Mouse (Mus musculus) heart, embryonic 11.5 days (tissue): ENCODE data around the gene Zpbp2. TPM values are rescaled to one million over a fixed set of nuclear protein-coding genes. Genes with fewer than 3 reads are reported as not detected.

Source experiments
- ATAC-seq: fragments of 200-750 bp; cut with Nextera tagmentation; replicated peaks from 2 replicates; pipeline ENCODE4 v1.8.0; 2017; ENCODE audit warnings: moderate library complexity; ENCODE audit not compliant: insufficient number of reproducible peaks, low FRiP score, low TSS enrichment
- H3K27ac ChIP-seq: fragments of 300-500 bp; sonication (generic); 2 replicates; pipeline ENCODE4 v1.5.1; 2014; ENCODE audit warnings: mild to moderate bottlenecking, low read depth, low read length
- H3K27me3 ChIP-seq: fragments of 300-500 bp; sonication (generic); 2 replicates; pipeline ENCODE4 v1.6.1; 2014; ENCODE audit warnings: mild to moderate bottlenecking, low read length, mixed read lengths; ENCODE audit not compliant: control insufficient read depth, insufficient read depth
- H3K36me3 ChIP-seq: fragments of 300-500 bp; sonication (generic); 2 replicates; pipeline ENCODE4 v1.6.1; 2014; ENCODE audit warnings: mild to moderate bottlenecking, low read length, moderate library complexity, mixed read lengths; ENCODE audit not compliant: control insufficient read depth, insufficient read depth
- H3K4me1 ChIP-seq: fragments of 300-500 bp; sonication (generic); 2 replicates; pipeline ENCODE4 v1.6.1; 2014; ENCODE audit warnings: low read length; ENCODE audit not compliant: control insufficient read depth, insufficient read depth
- H3K4me2 ChIP-seq: fragments of 300-500 bp; sonication (generic); 2 replicates; pipeline ENCODE4 v1.6.1; 2014; ENCODE audit warnings: mild to moderate bottlenecking, moderate library complexity
- H3K4me3 ChIP-seq: fragments of 300-500 bp; sonication (generic); 2 replicates; pipeline ENCODE4 v1.5.1; 2014; ENCODE audit warnings: low read depth, low read length
- H3K9ac ChIP-seq: fragments of 300-500 bp; sonication (generic); 2 replicates; pipeline ENCODE4 v1.6.1; 2014; ENCODE audit warnings: mild to moderate bottlenecking, low read depth, low read length, moderate library complexity
- H3K9me3 ChIP-seq: fragments of 300-500 bp; sonication (generic); replicated peaks from 2 replicates; pipeline ENCODE4 v1.6.1; 2016; ENCODE audit warnings: low read length; ENCODE audit not compliant: control insufficient read depth
- WGBS: fragments of 180-500 bp; shearing (Covaris S2); extraction: QIAGEN DNeasy Blood & Tissue Kit; methylation state at CpG from one replicate; pipeline ENCODE4 v1.1.7; 2014; ENCODE audit not compliant: insufficient replicate concordance; 5-methylcytosine and 5-hydroxymethylcytosine counted together
- polyA plus RNA-seq: library from polyadenylated mRNA; unstranded; fragments of >200 nt; fragmentation: Nextera tagmentation; extraction: Ambion mirVana; gene quantifications from 2 replicates; pipeline ENCODE4 v1.2.1, GENCODE M21; 2014

Gene Zpbp2
- polyA plus RNA-seq, 1 experiment from 2014 or later, result 0.33 TPM

DNA sequence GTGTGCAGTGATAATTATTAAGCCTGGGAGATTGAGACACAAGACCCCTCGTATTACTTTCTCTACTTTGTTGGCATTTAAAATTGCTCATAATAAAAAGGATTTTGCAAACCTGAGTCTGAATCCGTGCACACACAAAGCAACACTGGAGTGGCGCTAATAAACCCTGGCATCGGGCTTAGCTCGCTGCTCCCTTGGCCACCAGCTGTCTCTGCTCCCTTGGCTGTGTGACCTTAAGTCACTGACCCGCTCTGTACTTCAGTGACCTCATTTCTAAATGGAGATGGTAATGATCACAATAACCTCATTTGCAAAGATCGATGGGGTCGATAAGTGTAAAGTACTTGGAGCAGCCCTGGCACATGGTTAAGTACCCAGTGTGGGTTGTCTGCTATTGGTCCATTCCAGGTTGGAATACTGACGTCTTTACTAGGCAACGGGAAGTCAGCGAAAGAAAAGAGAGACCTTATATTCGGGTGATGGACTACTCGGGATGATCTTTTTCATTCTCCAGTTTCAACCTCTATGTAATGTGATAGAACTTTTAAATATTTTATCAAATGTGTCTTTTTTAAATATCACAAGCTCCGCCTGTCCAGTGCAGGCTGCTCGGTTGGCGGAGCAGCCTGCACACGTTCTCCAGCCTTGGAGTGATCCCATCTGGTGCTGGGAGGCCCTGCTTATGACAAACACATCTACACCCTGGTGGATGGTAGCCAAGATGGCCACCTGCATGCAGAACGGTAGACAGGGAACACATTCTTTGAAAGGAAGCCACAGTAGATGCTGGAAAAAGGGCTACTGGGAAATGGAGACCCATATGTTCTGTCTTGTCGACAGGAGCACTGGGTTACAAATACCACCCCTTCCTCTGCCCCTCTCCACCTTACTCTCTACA is 39.9 kb downstream of the Zpbp2 start:
- WGBS, result 78% methylated on average over 19 of the region's 19 CpGs
- no peak overlapping the region for H3K27ac ChIP-seq
- no peaks in the 10 kb centered on the region for H3K27me3 ChIP-seq
- no peak overlapping the region for H3K4me2 ChIP-seq
- no peak for ATAC-seq
- H3K9ac ChIP-seq, result no peak overlapping the region
- no peaks in the 10 kb centered on the region for H3K36me3 ChIP-seq
- H3K4me1 ChIP-seq, result peaks cover 33% of the 10 kb centered on the region
- H3K4me3 ChIP-seq, result no peak overlapping the region
- no peaks in the 10 kb centered on the region for H3K9me3 ChIP-seq

DNA sequence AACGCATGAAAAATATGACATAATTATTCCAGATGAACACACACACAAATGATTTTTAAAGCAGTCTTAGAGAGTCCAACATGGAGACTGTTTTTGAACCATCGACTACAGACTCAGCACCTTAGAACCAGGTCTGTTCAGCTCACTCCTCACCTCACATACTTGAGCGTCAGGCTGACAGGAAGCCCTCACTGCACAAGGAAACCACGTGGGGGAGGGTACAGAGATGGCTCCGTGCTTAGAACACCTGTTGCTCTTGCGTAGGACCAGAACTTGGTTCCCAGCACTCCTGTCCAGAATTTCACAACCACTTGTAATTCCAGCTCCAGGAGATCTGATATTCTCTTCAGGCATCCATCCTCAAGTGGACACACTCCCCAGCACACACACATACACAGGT is 44.1 kb downstream of the Zpbp2 start:
- Histone ChIP-seq H3K36me3 (no peaks in the 10 kb centered on the region), H3K4me2 (no peak overlapping the region), H3K4me3 (no peak overlapping the region), H3K9ac (no peak overlapping the region), H3K9me3 (no peaks in the 10 kb centered on the region), H3K27ac (no peak overlapping the region), H3K4me1 (peaks cover 15% of the 10 kb centered on the region), H3K27me3 (peaks cover 20% of the 10 kb centered on the region; the same call in 1 of the 2 replicates)
- 76% methylated on average over 6 of the region's 6 CpGs for WGBS
- ATAC-seq, result no peak

DNA sequence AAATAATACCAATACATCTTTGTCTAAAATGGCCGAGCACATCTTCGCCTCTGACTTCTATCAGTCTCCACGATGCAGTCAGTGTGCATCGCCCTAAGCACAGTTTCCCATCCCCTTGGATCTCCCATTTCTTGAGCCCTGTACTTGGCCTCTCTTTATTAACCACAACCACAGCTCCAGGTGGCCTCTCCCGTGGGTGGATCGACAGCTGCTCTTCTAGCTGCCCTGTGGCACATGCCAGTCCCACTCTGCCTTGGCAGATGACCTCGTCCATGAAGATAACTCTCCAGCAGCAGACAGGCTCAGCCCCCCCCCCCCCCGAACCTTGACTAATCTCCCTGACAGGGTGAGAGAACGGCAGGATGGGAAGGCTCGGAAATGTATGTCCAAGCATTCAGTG is 44.6 kb downstream of the Zpbp2 start:
- Histone ChIP-seq H3K4me1 (peaks cover 15% of the 10 kb centered on the region), H3K27ac (no peak overlapping the region), H3K4me2 (no peak overlapping the region), H3K27me3 (peaks cover 21% of the 10 kb centered on the region; the same call in 1 of the 2 replicates), H3K9me3 (no peaks in the 10 kb centered on the region), H3K36me3 (no peaks in the 10 kb centered on the region), H3K4me3 (no peak overlapping the region), H3K9ac (no peak overlapping the region)
- 70% methylated on average over 10 of the region's 10 CpGs for WGBS
- no peak for ATAC-seq

DNA sequence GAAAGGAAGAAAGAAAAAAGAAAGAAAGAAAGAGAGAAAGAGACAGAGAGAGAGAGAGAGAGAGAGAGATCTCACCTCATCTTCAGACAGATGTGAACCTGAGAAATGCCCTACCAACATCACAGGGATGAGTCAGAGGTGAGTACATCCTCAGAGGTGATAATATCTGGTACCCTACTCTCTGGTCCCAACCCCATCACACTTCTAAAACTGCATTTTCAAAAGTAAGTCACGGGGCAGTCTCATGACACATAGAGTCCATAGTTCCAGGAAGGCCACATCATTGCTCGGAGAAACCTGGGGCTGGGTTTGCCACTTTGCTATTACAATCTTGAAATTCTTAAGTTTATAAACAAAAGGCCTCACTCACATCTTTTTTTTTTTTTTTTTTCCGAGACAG is 45.1 kb downstream of the Zpbp2 start:
- Histone ChIP-seq H3K27ac (no peak overlapping the region), H3K27me3 (peaks cover 21% of the 10 kb centered on the region; the same call in 1 of the 2 replicates), H3K4me3 (no peak overlapping the region), H3K9ac (no peak overlapping the region), H3K4me1 (peaks cover 17% of the 10 kb centered on the region), H3K9me3 (no peaks in the 10 kb centered on the region), H3K4me2 (no peak overlapping the region), H3K36me3 (no peaks in the 10 kb centered on the region)
- WGBS, result 75% methylated on average over 3 of the region's 3 CpGs
- ATAC-seq, result no peak

DNA sequence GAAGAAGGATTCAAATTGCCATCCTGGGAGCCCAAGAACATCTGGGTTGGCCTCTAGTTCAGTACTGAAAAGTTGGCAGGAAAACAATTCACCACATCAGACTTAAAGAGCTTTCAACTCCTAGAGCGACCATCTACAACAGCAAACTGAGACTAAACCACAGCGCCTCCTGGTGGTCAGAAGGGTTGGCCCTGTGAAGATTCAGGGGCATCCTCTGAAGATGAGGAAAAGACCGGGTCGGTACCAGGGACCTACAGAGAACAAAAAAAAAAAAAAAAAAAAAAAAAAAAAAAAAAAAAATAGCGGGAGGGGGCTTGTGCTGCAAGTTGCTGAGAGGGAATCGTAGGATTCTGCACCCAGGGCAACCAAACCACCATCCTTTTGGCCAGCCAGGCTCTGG is 46.5 kb downstream of the Zpbp2 start:
- H3K36me3 ChIP-seq, result no peaks in the 10 kb centered on the region
- ATAC-seq, result no peak
- H3K9me3 ChIP-seq, result no peaks in the 10 kb centered on the region
- no peak overlapping the region for H3K4me3 ChIP-seq
- 30% methylated on average over 6 of the region's 6 CpGs for WGBS
- no peak overlapping the region for H3K4me2 ChIP-seq
- peaks cover 24% of the 10 kb centered on the region for H3K4me1 ChIP-seq
- no peak overlapping the region for H3K27ac ChIP-seq
- peaks cover 24% of the 10 kb centered on the region; the same call in 1 of the 2 replicates for H3K27me3 ChIP-seq
- H3K9ac ChIP-seq, result no peak overlapping the region

DNA sequence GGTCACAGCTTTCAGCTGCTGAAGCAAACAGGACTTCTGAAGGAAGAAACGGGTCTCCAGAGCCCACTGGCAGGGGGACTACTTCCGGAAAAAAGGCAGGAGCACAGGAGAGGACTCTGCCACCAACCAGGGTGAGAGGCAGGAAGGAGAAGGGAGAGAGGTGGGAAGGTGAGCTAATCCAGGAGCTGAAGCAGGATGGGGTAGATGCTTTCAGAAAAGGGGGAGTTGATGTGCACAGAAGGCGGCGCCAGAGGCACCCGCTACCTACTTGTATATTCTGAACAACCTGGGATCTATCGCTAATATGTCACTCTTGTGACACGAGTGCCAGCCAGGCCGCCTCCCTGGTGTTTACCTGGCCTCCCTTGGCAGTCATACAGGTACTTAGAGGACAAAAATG is 47.1 kb downstream of the Zpbp2 start, which contains the start of gene Lrrc3c:
TSS of gene Lrrc3c (plus strand) at position 301 of the 400 bp plus-strand sequence.
- WGBS, result 80% methylated on average over 8 of the region's 8 CpGs
- Histone ChIP-seq H3K9me3 (no peaks in the 10 kb centered on the region), H3K27ac (no peak within 1 kb of the TSS), H3K9ac (no peak within 1 kb of the TSS), H3K36me3 (no peaks in the 10 kb centered on the region), H3K27me3 (peaks cover 24% of the 10 kb centered on the region; the same call in 1 of the 2 replicates), H3K4me3 (no peak within 1 kb of the TSS), H3K4me1 (peaks cover 23% of the 10 kb centered on the region), H3K4me2 (peak within 1 kb of the TSS; percentile 31)
- ATAC-seq, result no peak

DNA sequence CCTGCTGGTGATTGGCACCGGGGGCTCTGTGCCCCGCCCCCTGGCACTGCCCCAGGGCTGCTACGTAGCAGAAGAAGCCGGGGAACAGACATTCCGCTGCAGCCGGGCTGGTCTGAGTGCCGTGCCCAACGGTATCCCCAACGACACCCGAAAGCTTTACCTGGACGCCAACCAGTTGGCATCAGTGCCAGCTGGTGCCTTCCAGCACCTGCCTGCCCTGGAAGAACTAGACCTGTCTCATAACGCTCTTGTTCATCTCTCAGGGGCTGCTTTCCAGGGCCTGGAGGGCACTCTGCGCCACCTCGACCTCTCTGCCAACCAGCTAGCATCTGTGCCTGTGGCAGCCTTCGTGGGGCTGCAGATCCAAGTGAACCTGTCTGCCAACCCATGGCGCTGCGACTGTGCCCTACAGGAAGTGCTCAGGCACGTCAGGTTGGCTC is 48.0 kb downstream of the Zpbp2 start:
- WGBS, result 57% methylated on average over 18 of the region's 18 CpGs
- Histone ChIP-seq H3K27ac (no peak overlapping the region), H3K36me3 (no peaks in the 10 kb centered on the region), H3K9me3 (no peaks in the 10 kb centered on the region), H3K4me2 (peak overlapping the region; percentile 31), H3K9ac (no peak overlapping the region), H3K4me1 (peaks cover 23% of the 10 kb centered on the region), H3K27me3 (peaks cover 24% of the 10 kb centered on the region; the same call in 1 of the 2 replicates), H3K4me3 (no peak overlapping the region)
- no peak for ATAC-seq

DNA sequence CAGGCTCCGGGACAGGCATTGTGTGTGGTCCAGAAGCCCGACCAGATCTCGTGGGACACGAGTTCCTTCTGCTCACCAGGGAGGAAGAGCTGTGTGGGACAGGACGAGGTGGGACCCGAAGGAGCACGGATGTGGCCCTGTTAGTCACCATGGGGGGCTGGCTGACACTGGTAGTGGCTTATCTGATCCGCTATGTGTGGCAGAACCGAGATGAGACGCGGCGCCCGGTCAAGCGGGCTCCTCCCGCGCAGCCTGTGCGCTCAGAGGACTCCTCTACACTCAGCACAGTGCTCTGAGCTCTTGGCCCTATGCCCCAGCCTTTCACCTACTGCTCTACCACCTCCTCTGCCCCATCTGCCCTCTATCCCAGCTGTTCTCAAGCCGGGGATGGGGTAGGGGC is 48.4 kb downstream of the Zpbp2 start:
- Histone ChIP-seq H3K36me3 (no peaks in the 10 kb centered on the region), H3K9ac (0 out of 2 replicates have a peak overlapping the region, but pooled peaks have one; percentile 31), H3K27ac (no peak overlapping the region), H3K4me1 (peaks cover 23% of the 10 kb centered on the region), H3K4me2 (peak overlapping the region; percentile 31), H3K9me3 (no peaks in the 10 kb centered on the region), H3K4me3 (no peak overlapping the region), H3K27me3 (peaks cover 24% of the 10 kb centered on the region; the same call in 1 of the 2 replicates)
- 0 out of 2 replicates have a peak, but pooled peaks have one; percentile 40 for ATAC-seq
- WGBS, result 14% methylated on average over 18 of the region's 18 CpGs
